Mouse (Mus musculus): ENCODE data around the gene Nlrc3.
"Not testable (repeated sequence)": the region's sequence is repeated elsewhere in the genome, so short reads cannot be mapped to it uniquely, and the experiment has no call there.

The Nlrc3 gene

GRCm38 (mm10) chr16:3976251-3976671 is at the start of gene Nlrc3:
TSS of gene Nlrc3 (minus strand) at chr16:3976632.
- peak; percentile 29 to 43 for DNase-seq

DNA sequence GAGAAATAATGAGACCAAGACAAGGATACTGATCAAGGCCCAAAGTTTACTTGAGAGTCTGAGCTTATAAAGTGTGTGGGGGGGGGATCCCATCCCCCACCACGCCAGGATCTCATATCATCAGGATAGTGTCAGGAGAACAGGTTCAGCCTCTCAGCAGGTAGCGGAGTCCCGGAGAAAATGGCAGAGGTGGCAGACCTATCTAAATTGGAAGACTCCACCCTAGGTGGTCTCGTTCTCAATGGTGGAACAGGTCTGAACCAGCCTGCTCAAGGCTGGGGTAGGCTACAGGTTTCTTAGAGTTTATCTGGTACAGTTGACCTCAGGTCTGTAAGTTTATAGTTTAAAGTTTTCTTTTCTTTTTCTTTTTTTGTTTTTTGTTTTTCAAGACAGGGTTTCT is 46.3 kb upstream of the Nlrc3 start:
- no peak for DNase-seq

- DNase-seq, result no peak
These were observed 44.8 kb upstream of the Nlrc3 start for GRCm38 (mm10) chr16:4021241-4021640.

- not testable (repeated sequence) for DNase-seq
These were observed 41.0 kb upstream of the Nlrc3 start for GRCm38 (mm10) chr16:4017466-4017865.

GRCm38 (mm10) chr16:4016786-4017185 is 40.4 kb upstream of the Nlrc3 start:
- not testable (repeated sequence) for DNase-seq

GRCm38 (mm10) chr16:4014040-4014668 is 37.7 kb upstream of the Nlrc3 start:
- no peak for DNase-seq

GRCm38 (mm10) chr16:4012882-4013570 is 36.6 kb upstream of the Nlrc3 start:
- DNase-seq, result no peak

DNA sequence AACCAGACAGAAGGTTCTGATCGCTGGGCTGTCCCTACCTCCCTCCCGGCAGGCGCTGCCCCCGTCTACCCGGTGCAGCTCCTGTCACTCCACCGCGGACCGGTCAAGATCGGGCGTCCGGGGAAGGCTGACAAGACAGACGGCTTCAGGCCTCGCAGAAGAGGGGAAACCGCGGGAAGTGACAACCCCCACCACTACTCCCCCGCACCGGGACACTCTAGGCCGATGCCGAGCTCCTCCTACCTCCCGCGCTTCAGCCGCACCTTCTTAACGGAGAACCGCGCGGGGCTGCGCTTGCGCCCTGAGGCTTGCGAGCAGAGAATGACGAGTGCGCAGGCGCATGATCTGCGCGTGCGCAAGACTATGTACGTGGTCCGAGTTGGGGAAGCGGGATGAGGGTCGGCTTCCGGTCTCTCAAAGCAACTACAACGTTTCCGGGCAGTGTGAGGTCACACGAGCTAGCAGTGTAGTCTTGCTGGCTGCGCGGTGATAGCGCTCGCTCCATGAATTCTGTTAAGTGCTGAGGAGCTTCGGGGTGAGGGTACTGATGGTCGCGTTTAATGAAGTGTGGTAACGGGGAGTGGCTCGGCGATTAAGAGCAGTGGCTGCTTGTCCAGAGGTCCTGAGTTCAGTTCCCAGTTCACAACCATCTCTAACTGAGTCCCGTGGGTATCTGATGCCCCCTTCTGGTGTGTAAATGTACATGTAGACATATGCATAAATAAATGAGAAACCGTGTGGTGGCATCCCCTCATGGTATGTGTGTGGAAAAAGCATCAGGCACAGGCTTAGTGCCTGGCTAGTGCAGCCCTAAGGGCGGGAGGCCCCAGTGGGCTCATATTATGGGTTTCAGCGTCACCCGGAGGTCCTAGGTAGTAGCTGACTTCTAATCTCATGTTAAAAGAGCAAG is 27.3 kb upstream of the Nlrc3 start, which contains the start of gene Slx4:
TSS of gene Slx4 (minus strand) at position 282 of the 910 bp plus-strand sequence.
- DNase-seq, result peak; percentile 96 to 97

DNA sequence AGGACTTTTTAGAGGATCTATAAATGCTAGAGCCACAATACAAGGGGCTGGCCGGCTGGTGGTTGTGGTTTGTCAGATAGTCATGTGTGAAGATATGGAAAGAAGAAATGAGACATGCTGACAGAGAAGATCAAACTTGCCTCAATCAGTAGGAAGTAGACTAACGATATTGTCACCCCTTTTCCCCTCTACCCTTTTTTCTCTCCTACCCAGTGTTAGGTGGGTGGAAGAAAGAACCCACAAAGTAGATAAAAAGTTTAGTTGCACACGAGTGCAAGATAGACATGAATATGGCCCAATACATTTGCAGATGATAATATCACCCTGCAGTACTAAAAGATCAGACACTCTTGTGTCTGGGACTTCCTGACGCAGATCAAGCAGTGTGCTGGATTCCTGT is 12.0 kb upstream of the Nlrc3 start:
- no peak for DNase-seq

- DNase-seq, result no peak
These were observed 6.8 kb upstream of the Nlrc3 start for GRCm38 (mm10) chr16:3983146-3983700.

DNA sequence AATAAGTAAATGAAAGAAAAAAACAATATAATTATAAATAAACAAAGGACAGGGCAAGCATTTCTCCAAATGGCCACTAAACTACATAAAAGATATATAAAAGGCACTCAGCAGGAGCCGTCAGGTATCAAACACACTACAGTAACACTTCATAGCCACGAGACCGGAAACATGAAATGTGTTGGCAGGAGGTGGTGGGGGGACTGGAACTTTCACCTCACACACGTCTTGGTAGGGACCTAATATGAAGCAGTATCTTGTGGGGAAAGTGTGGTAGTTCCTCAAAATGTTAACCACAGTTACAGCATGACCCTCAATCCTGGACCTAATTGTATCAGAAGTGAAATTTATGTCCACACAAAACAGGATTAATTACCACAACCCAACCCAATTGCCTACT is 5.7 kb upstream of the Nlrc3 start:
- no peak for DNase-seq

DNA sequence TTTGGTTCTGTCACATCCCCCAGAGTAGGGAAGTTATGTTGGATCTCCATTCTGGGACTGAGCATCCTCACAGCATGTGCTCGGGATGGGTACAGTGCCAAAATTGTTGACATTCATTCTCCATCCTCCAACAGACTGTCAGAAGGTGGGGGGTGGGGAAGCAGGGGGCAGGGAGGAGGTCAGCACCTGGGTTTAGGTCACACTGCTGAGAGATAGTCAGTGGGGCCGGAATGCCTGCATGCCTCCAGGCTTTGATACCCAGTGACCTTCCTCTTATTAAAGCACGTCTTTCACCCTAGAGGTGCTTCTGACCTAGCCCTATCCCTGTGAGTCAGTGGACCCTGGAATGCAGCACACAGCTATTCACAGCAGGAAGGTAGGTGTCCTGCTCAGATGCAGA is 280 bp upstream of the Nlrc3 start:
- DNase-seq, result no peak

DNA sequence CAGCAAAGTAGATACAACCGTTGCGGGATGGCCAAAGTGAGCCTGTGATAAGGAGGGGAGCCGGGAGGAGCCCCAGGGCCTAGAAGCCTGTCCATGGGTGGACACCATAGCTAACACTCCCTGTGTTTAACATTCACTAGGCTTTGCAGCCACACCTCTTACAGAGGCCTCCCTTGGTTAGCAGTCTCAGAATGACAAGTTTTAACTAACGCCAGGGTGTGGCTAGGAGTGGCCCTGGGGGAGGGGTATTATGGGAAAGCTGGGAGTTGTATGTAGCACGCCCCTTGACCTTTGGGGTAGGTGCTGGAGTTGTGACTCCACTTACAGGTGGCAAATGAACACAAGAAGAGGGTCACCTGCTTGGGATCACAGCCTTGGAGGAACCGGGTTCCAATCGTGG is 774 bp downstream of the Nlrc3 start:
- DNase-seq, result no peak

DNA sequence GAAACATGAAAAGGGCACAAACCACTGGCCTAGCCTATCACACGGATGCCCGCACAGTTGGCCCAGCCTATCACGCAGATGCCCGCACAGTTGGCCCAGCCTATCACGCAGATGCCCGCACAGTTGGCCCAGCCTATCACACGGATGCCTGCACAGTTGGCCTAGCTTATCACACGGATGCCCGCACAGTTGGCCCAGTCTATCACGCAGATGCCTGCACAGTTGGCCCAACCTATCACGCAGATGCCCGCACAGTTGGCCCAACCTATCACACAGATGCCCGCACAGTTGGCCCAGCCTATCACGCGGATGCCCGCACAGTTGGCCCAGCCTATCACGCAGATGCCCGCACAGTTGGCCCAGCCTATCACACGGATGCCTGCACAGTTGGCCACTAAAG is 2.0 kb downstream of the Nlrc3 start:
- not testable (repeated sequence) for DNase-seq

- no peak for DNase-seq
These were observed 10.9 kb downstream of the Nlrc3 start for GRCm38 (mm10) chr16:3965534-3965933.

DNA sequence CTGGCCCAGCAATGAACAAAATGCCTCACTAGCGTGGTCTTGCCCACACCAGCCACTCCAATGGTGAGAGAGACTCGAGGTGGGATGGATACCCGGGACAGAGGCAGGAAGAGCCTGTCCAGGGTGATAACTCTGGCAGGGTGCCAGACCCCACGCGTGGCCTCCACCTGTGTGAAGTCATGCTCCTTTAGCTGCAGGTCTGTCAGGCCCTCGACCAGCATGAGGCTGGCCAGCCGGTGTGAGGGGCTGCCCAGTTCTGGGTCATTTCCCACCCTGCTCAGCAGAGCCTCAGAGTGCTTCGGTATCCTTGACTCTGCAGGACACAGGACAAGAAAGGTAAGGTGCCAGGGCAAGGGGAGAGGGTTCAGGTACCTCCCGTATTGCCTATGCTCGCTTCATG is 11.4 kb downstream of the Nlrc3 start:
- DNase-seq, result peak in 1 of 2 experiments; percentile 25

DNA sequence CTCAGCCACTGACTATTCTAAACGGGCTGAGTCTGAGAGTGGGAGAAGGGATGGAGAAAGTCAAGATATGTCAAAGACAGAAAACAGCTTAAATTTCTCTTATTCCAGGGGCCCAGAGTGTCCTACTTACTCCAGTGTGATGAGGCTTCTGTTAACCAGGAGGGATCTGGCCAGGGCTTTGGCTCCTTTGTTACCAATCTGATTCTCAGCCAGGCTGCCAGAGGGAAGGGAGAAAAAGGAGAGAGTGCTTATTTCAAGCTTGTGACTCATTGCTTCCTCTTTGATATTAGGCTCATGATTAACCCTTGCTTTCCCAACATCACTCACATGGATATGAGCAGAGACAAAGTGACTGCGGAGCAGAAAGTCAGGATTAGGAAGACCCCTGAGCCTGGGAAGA is 17.2 kb downstream of the Nlrc3 start:
- no peak for DNase-seq

GRCm38 (mm10) chr16:3956369-3956768 is 20.1 kb downstream of the Nlrc3 start:
- peak in 1 of 2 experiments; percentile 21 for DNase-seq

DNA sequence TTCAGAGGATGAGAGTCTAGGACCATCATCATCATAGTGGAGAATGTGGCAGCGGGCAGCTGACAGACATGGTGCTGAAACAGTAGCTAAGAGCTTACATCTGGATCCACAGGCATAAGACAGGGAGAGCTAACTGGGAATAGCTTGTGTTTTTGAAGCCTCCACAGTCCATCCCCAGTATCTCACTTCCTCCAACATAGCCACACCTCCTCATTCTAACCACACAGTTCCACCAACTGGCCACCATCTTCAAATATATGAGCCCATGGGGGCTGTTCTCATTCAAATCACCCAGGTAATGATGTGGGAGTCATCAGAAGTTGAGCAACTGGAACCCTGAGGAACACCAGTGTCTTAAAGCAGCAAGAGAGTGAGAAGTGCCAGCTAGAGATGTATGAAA is 25.3 kb downstream of the Nlrc3 start:
- DNase-seq, result no peak

GRCm38 (mm10) chr16:3934701-3935100 is 41.7 kb downstream of the Nlrc3 start:
- no peak for DNase-seq

GRCm38 (mm10) chr16:3934091-3934490 is 42.3 kb downstream of the Nlrc3 start:
- DNase-seq, result peak; percentile 14 to 73

DNA sequence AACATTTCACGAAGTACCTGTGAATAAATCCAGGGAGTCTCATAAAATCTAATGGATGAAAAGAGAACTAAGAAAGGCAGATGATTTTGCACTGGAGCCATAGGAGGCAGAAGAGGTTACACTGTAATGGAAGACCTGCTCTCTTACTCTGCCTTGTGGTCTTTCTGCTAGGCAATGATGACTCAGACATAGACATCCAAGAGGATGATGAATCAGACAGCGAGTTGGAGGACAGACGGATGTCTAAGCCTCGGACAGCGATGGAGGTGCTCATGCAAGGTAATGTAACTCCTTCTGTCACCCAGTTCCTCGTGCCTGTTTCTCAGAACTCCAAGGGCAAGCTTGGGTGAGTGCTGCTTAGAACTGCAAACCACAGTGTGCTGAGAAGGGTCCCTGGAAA is 42.9 kb downstream of the Nlrc3 start:
- no peak for DNase-seq

DNA sequence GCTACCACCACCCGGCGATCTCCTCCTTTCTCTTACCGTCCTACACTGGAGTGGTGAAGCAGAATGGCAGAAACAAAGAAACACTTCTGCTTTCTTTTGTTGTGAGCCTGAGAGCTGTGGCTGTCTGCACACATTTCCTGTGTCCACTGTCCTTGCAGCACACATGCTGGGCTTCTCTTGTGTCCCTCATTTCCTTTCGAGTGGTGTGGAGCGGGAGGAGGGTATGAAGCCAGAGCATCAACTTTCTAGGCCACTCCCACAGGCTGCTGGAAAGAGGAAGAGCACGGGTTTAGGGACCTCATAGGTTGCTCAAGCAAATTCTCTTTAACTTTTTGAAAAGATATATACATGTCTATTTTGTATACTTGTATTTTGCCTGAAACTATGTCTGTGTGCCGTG is 47.3 kb downstream of the Nlrc3 start:
- DNase-seq, result peak in 1 of 2 experiments; percentile 7
